Mouse (Mus musculus) embryonic facial prominence, embryonic 13.5 days (tissue): ENCODE measurements at regions not wholly inside any gene's neighbourhood (a gene's known extent, or its start where the extent isn't known, plus 50 kb on each side); places are given as distances from the start of the nearest gene placed in this dataset.

Experiments
- ATAC-seq: fragments of 200-750 bp; cut with Nextera tagmentation; 2 replicates; pipeline ENCODE4 v1.8.0; 2017; ENCODE audit warnings: low read depth; ENCODE audit not compliant: insufficient number of reproducible peaks, insufficient read depth, low FRiP score, low TSS enrichment
- H3K27ac ChIP-seq: fragments of 300-500 bp; sonication (generic); 2 replicates; pipeline ENCODE4 v1.5.1; 2015; ENCODE audit warnings: moderate library complexity, mild to moderate bottlenecking, inconsistent platforms
- H3K27me3 ChIP-seq: fragments of 300-500 bp; sonication (generic); 2 replicates; pipeline ENCODE4 v1.6.1; 2015; ENCODE audit warnings: mild to moderate bottlenecking, inconsistent platforms
- H3K36me3 ChIP-seq: fragments of 300-500 bp; sonication (generic); 2 replicates; pipeline ENCODE4 v1.6.1; 2015; ENCODE audit warnings: mild to moderate bottlenecking, inconsistent platforms
- H3K4me1 ChIP-seq: fragments of 300-500 bp; sonication (generic); 2 replicates; pipeline ENCODE4 v1.6.1; 2015; ENCODE audit warnings: inconsistent platforms
- H3K4me2 ChIP-seq: fragments of 300-500 bp; sonication (generic); 2 replicates; pipeline ENCODE4 v1.6.1; 2015; ENCODE audit warnings: moderate library complexity, mild to moderate bottlenecking, inconsistent platforms
- H3K4me3 ChIP-seq: fragments of 300-500 bp; sonication (generic); 2 replicates; pipeline ENCODE4 v1.5.1; 2015; ENCODE audit warnings: mild to moderate bottlenecking, inconsistent platforms
- H3K9ac ChIP-seq: fragments of 300-500 bp; sonication (generic); 2 replicates; pipeline ENCODE4 v1.6.1; 2015; ENCODE audit warnings: mild to moderate bottlenecking, inconsistent platforms
- H3K9me3 ChIP-seq: fragments of 300-500 bp; sonication (generic); 2 replicates; pipeline ENCODE4 v1.6.1; 2016; ENCODE audit warnings: inconsistent platforms
- WGBS: fragments of 180-500 bp; shearing (Covaris S2); methylation state at CpG from one replicate; pipeline ENCODE4 v1.1.7; 2015; ENCODE audit warnings: mixed read lengths; 5-methylcytosine and 5-hydroxymethylcytosine counted together

- H3K27me3 ChIP-seq: peaks cover 47% of the 10 kb centered on the region
- whole genome bisulfite sequencing: 44% methylated on average over 9 of the region's 9 CpGs
- no peak for ATAC-seq
- H3K4me2 ChIP-seq: no peak overlapping the region
- no peaks in the 10 kb centered on the region for H3K36me3 ChIP-seq
- no peak overlapping the region for H3K27ac ChIP-seq
- H3K9me3 ChIP-seq: peaks cover 3% of the 10 kb centered on the region; the same call in 1 of the 2 replicates
- H3K4me3 ChIP-seq: no peak overlapping the region
- H3K4me1 ChIP-seq: peaks cover 50% of the 10 kb centered on the region
- H3K9ac ChIP-seq: no peak overlapping the region
Observed at GRCm38 (mm10) chr8:91995407-91996144, 193.7 kb upstream of the Irx3 start.

DNA sequence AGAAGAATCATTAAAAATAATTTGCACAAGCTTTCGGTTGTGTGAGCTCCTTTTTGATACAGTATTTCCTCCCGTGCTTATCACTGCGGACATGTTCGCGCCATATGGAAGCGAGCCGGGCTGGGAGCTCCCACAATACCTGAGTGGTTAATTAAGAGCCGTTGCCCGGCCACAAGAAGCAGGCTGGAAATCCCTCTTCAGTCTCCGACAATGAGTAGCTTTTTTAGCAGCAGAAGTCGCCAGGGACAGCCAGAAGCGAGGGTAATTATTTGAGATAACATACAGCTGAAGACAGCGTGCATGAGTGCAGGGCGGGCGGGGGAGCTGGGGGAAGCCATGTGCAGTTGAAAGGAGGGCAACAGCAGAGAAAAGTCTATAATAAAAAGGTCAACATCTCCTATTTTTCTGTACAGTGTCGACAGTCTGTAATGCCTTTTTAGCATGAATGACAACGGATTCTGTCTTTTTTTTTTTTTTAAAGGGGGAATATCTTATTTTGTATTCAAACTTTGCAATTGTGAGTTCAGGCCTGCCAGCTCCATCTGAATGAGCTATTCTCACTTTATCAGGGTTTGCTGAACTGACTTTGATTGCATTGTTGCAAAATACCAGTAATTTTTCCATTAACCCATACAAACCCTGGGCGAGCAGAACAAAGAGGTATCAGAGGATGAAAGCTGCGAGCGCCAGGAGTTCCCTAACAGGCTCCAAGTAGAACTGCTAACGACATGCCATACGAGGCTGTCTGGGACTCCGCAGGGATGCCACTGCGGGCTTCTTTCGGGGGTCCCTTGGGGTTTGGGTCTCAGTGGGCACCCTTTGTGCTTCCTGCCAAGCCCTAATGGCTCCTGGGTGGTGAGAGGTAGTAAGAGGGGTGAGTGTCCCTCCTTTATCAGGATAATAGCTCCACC, 189.9 kb upstream of the Irx3 start:
- Histone ChIP-seq H3K4me3 (peak overlapping the region; percentile 16; the same call in 1 of the 2 replicates), H3K9me3 (no peaks in the 10 kb centered on the region), H3K27me3 (peaks cover 56% of the 10 kb centered on the region), H3K4me1 (peaks cover 47% of the 10 kb centered on the region), H3K4me2 (peak overlapping the region; percentile 52), H3K9ac (no peak overlapping the region), H3K27ac (no peak overlapping the region), H3K36me3 (no peaks in the 10 kb centered on the region)
- WGBS: 25% methylated on average over 25 of the region's 25 CpGs
- ATAC-seq: no peak

GRCm38 (mm10) chr8:91990952-91991351, 189.1 kb upstream of the Irx3 start:
- WGBS: 24% methylated on average over 5 of the region's 5 CpGs
- Histone ChIP-seq H3K9me3 (no peaks in the 10 kb centered on the region), H3K4me1 (peaks cover 38% of the 10 kb centered on the region), H3K4me2 (no peak overlapping the region), H3K36me3 (no peaks in the 10 kb centered on the region), H3K27ac (no peak overlapping the region), H3K9ac (no peak overlapping the region), H3K4me3 (no peak overlapping the region), H3K27me3 (peaks cover 56% of the 10 kb centered on the region)
- ATAC-seq: no peak

DNA sequence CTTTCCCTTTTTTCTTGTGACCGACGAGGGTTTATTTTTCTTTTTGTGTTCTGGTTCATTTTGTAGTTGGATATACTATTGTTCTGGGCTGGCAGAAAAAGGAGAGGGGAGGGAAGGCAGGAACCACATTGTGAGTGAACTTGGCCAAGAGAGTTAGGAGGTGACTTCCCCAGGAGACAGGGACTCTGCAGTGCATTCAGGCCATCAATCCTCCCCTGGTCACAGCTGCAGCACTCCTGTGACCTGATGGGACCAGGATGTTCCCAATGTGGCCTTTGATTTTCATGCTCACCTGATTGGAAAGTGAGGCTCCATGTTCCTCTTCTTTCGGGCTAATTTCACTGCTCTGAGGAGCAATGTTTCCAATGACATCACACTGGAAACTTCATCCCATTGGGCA, 188.2 kb upstream of the Irx3 start:
- no peak overlapping the region for H3K27ac ChIP-seq
- 73% methylated on average over 3 of the region's 3 CpGs for WGBS
- ATAC-seq: no peak
- peaks cover 30% of the 10 kb centered on the region for H3K4me1 ChIP-seq
- no peaks in the 10 kb centered on the region for H3K9me3 ChIP-seq
- no peak overlapping the region for H3K4me2 ChIP-seq
- no peak overlapping the region for H3K9ac ChIP-seq
- H3K27me3 ChIP-seq: peaks cover 62% of the 10 kb centered on the region
- H3K36me3 ChIP-seq: no peaks in the 10 kb centered on the region
- H3K4me3 ChIP-seq: no peak overlapping the region

DNA sequence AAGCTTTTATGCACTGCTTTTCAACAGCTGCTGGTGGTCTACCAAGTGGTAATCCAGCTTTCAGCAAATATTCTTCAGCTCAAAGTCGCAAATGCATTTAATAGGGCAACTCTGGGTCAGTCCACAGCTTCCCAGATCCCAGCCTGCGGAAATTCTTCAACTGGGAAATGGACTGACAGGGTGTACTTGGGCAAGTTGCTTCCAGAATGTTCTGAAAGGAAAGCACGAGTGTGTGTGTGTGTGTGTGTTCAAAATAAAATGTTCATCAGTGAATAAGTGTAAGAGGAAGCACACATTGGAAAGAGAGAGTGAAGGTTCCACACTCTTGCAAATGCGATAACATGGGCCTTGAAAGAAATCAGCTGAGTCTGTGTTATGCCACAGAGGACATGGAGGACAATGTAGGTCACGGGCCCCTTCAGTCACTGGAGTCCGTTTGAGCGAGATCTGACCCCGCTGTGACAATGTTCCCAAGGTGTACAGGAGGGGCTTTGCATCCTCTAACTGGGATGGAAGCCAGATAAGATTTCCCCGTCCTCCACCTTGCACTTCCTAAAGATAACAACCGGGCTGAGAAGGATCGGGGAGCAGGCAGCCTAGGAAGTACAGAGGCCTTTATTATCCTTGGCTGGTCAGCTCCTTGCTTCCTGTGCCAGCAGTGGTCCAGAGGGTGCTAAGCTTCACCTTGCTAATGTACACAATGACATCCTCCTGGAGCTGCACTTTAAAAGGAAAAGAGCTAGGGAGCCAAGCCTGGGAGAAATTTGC, 187.2 kb upstream of the Irx3 start:
- Histone ChIP-seq H3K27me3 (peaks cover 56% of the 10 kb centered on the region), H3K9ac (no peak overlapping the region), H3K36me3 (no peaks in the 10 kb centered on the region), H3K27ac (no peak overlapping the region), H3K9me3 (no peaks in the 10 kb centered on the region), H3K4me2 (no peak overlapping the region), H3K4me1 (peaks cover 30% of the 10 kb centered on the region), H3K4me3 (no peak overlapping the region)
- WGBS: 63% methylated on average over 11 of the region's 11 CpGs
- ATAC-seq: no peak

- H3K4me1 ChIP-seq: peaks cover 31% of the 10 kb centered on the region
- H3K4me3 ChIP-seq: no peak overlapping the region
- H3K4me2 ChIP-seq: no peak overlapping the region
- no peaks in the 10 kb centered on the region for H3K9me3 ChIP-seq
- H3K9ac ChIP-seq: no peak overlapping the region
- H3K27me3 ChIP-seq: peaks cover 44% of the 10 kb centered on the region
- 66% methylated on average over 6 of the region's 6 CpGs for WGBS
- H3K27ac ChIP-seq: no peak overlapping the region
- H3K36me3 ChIP-seq: no peaks in the 10 kb centered on the region
- no peak for ATAC-seq
Observed at GRCm38 (mm10) chr8:91987854-91988253, 186.0 kb upstream of the Irx3 start.

- no peaks in the 10 kb centered on the region for H3K36me3 ChIP-seq
- H3K4me3 ChIP-seq: no peak overlapping the region
- no peak for ATAC-seq
- peaks cover 14% of the 10 kb centered on the region for H3K27me3 ChIP-seq
- H3K27ac ChIP-seq: no peak overlapping the region
- H3K9me3 ChIP-seq: peaks cover 7% of the 10 kb centered on the region
- no peak overlapping the region for H3K4me2 ChIP-seq
- H3K9ac ChIP-seq: no peak overlapping the region
- WGBS: 39% methylated on average over 2 of the region's 2 CpGs
- H3K4me1 ChIP-seq: peaks cover 10% of the 10 kb centered on the region
Observed at GRCm38 (mm10) chr8:91983171-91983570, 181.3 kb upstream of the Irx3 start.

DNA sequence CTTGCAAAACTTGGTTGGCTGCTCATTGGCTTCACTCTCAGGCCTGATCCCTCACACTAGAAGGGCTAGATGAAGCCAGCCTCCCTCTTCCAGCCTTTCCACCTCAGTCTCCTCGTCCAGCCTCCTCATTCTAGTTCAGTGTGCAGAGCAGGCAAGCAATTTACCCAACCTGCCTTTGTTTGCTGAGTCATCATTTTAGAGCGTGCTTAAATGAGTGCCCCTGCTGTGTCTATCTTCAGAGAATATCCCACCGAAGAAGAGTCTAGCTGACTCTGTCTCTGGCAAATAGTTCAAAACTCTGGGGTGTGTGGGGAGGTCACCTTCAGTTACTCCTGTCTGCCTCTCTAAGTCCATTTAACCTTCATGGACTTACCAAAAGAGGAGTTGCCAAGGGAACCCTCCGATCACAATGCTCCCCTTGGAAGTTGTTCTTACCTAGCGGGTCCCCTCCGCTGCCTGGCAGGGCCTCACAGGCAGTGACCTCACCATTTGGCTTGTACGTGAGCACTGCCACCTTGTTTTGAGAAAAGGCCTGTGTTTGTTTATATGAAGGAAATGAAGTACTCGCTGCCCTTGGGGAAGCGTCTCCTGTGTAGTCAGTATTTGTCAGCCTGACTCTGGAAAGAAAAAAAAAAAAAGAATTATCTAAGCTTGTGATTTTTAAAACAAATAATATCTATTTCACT, 175.2 kb upstream of the Irx3 start:
- ATAC-seq: no peak
- peaks cover 36% of the 10 kb centered on the region for H3K27me3 ChIP-seq

GRCm38 (mm10) chr8:91975460-91975859, 173.6 kb upstream of the Irx3 start:
- Histone ChIP-seq H3K4me2 (no peak overlapping the region), H3K4me3 (no peak overlapping the region), H3K9me3 (no peaks in the 10 kb centered on the region), H3K4me1 (no peaks in the 10 kb centered on the region), H3K36me3 (no peaks in the 10 kb centered on the region), H3K27ac (no peak overlapping the region), H3K27me3 (peaks cover 42% of the 10 kb centered on the region), H3K9ac (no peak overlapping the region)
- 85% methylated on average over 2 of the region's 2 CpGs for WGBS
- ATAC-seq: no peak

More for the DNA sequence above, 175.2 kb upstream of the Irx3 start:
- Histone ChIP-seq H3K4me2 (no peak overlapping the region), H3K4me1 (no peaks in the 10 kb centered on the region), H3K36me3 (no peaks in the 10 kb centered on the region), H3K9me3 (peaks cover 6% of the 10 kb centered on the region), H3K9ac (no peak overlapping the region), H3K4me3 (no peak overlapping the region), H3K27ac (no peak overlapping the region)
- 63% methylated on average over 9 of the region's 9 CpGs for WGBS

- no peak overlapping the region for H3K9ac ChIP-seq
- no peak overlapping the region for H3K4me2 ChIP-seq
- H3K4me3 ChIP-seq: no peak overlapping the region
- WGBS: 85% methylated on average over 3 of the region's 3 CpGs
- ATAC-seq: no peak
- no peaks in the 10 kb centered on the region for H3K9me3 ChIP-seq
- no peaks in the 10 kb centered on the region for H3K4me1 ChIP-seq
- H3K27me3 ChIP-seq: peaks cover 43% of the 10 kb centered on the region
- H3K27ac ChIP-seq: no peak overlapping the region
- no peaks in the 10 kb centered on the region for H3K36me3 ChIP-seq
Observed at GRCm38 (mm10) chr8:91974636-91975035, 172.8 kb upstream of the Irx3 start.

DNA sequence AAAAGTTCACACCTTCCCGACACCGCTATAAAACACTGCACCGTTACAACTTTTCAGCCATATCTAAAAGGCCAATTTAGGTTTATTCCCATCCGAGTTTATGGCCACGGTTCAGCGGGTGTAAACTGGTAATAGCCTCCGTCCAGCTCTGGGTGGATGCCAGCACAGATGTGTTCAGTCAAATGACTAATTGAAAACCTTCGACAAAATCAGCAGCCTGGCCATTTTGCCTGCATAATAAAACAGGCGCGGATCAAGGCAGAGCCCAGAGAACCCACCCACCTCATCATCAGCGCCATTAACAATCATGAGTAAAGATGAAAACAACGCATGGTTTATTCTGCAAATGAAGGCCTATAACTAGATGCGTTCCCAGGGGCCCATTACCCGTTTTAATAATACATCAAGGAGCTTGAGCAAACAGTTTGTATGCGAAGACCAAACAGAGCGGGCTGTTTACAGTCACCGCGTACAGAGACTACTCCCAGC, 172.1 kb upstream of the Irx3 start:
- no peaks in the 10 kb centered on the region for H3K9me3 ChIP-seq
- H3K4me3 ChIP-seq: no peak overlapping the region
- no peak overlapping the region for H3K4me2 ChIP-seq
- no peak overlapping the region for H3K9ac ChIP-seq
- peaks cover 43% of the 10 kb centered on the region for H3K27me3 ChIP-seq
- no peak for ATAC-seq
- WGBS: 71% methylated on average over 18 of the region's 18 CpGs
- H3K4me1 ChIP-seq: no peaks in the 10 kb centered on the region
- H3K27ac ChIP-seq: no peak overlapping the region
- no peaks in the 10 kb centered on the region for H3K36me3 ChIP-seq
